Mouse (Mus musculus): ENCODE results near the gene Tmppe.
"Not testable (repeated sequence)": the region's sequence is repeated elsewhere in the genome, so short reads cannot be mapped to it uniquely, and the experiment has no call there.

The Tmppe gene

GRCm38 (mm10) chr9:114394136-114394535, 6.8 kb upstream of the Tmppe start:
- intact Hi-C loops (cut with DNase I) = not testable (repeated sequence)

GRCm38 (mm10) chr9:114394677-114395076, 6.2 kb upstream of the Tmppe start:
- intact Hi-C loops (cut with DNase I) = no loop called here

GRCm38 (mm10) chr9:114395258-114395657, 5.6 kb upstream of the Tmppe start:
- intact Hi-C loops (cut with DNase I) = no loop called here

GRCm38 (mm10) chr9:114399680-114400079, 1.2 kb upstream of the Tmppe start:
- intact Hi-C loops (cut with DNase I) = no loop called here

GRCm38 (mm10) chr9:114400588-114400948, 337 bp upstream of the Tmppe start:
- intact Hi-C loops (cut with DNase I) = no loop called here

- intact Hi-C loops (cut with DNase I) = no loop called here
Observed at GRCm38 (mm10) chr9:114401685-114402080, 778 bp downstream of the Tmppe start.

GRCm38 (mm10) chr9:114407676-114408075, 6.8 kb downstream of the Tmppe start:
- intact Hi-C loops (cut with DNase I) = no loop called here

- intact Hi-C loops (cut with DNase I) = no loop called here
Observed at GRCm38 (mm10) chr9:114410313-114410862, 9.5 kb downstream of the Tmppe start.

- intact Hi-C loops (cut with DNase I) = no loop called here
Observed at GRCm38 (mm10) chr9:114411295-114411694, 10.4 kb downstream of the Tmppe start.

- intact Hi-C loops (cut with DNase I) = no loop called here
Observed at GRCm38 (mm10) chr9:114412406-114412805, 11.5 kb downstream of the Tmppe start.

GRCm38 (mm10) chr9:114413866-114414265, 13.0 kb downstream of the Tmppe start:
- intact Hi-C loops (cut with DNase I) = no loop called here

GRCm38 (mm10) chr9:114415701-114416100, 14.8 kb downstream of the Tmppe start:
- intact Hi-C loops (cut with DNase I) = loop anchor here (5.0 kb wide), 1 partner anchor 82 kb away; no protein-coding TSS in a partner anchor

GRCm38 (mm10) chr9:114416646-114417517, 16.0 kb downstream of the Tmppe start:
- intact Hi-C loops (cut with DNase I) = loop anchor here (5.0 kb wide), 1 partner anchor 80 kb away; no protein-coding TSS in a partner anchor

- intact Hi-C loops (cut with DNase I) = loop anchor here (5.0 kb wide), 1 partner anchor 79 kb away; no protein-coding TSS in a partner anchor
Observed at GRCm38 (mm10) chr9:114418187-114418586, 17.3 kb downstream of the Tmppe start.

- intact Hi-C loops (cut with DNase I) = no loop called here
Observed at GRCm38 (mm10) chr9:114420443-114420842, 19.5 kb downstream of the Tmppe start.

GRCm38 (mm10) chr9:114421045-114421444, 20.1 kb downstream of the Tmppe start:
- intact Hi-C loops (cut with DNase I) = no loop called here

- intact Hi-C loops (cut with DNase I) = no loop called here
Observed at GRCm38 (mm10) chr9:114421797-114422196, 20.9 kb downstream of the Tmppe start.

- intact Hi-C loops (cut with DNase I) = no loop called here
Observed at GRCm38 (mm10) chr9:114425576-114425975, 24.7 kb downstream of the Tmppe start.

- intact Hi-C loops (cut with DNase I) = no loop called here
Observed at GRCm38 (mm10) chr9:114426201-114426600, 25.3 kb downstream of the Tmppe start.

GRCm38 (mm10) chr9:114427425-114427824, 26.5 kb downstream of the Tmppe start:
- intact Hi-C loops (cut with DNase I) = no loop called here

GRCm38 (mm10) chr9:114428103-114428834, 27.4 kb downstream of the Tmppe start:
- intact Hi-C loops (cut with DNase I) = no loop called here

- intact Hi-C loops (cut with DNase I) = no loop called here
Observed at GRCm38 (mm10) chr9:114435668-114436067, 34.8 kb downstream of the Tmppe start.
